Mouse (Mus musculus) spleen, adult 2 months (tissue): ENCODE measurements around the gene Cln6. TPM values are rescaled to one million over a fixed set of nuclear protein-coding genes. Genes with fewer than 3 reads are reported as not detected.
"Not testable (repeated sequence)": the region's sequence is repeated elsewhere in the genome, so short reads cannot be mapped to it uniquely, and the experiment has no call there.

Experiments
- DNase-seq, 2 experiments: peaks; one replicate each; pipeline versions ENCODE4 v3.0.0 to v3.0.0-alpha.2; 2012 to 2021; ENCODE audit warnings: low spot score in 2 of 2, low read depth in 1 of 2
- H3K27ac ChIP-seq: fragments of 200-500 bp; 2 replicates; pipeline ENCODE4 v1.5.1; 2012; ENCODE audit warnings: low read length, inconsistent platforms; ENCODE audit not compliant: insufficient read depth
- H3K27me3 ChIP-seq: fragments of 200-500 bp; 2 replicates; pipeline ENCODE4 v1.6.1; 2012; ENCODE audit warnings: mild to moderate bottlenecking, moderate library complexity, low read length, inconsistent platforms; ENCODE audit not compliant: control insufficient read depth, insufficient read depth
- H3K36me3 ChIP-seq: fragments of 200-500 bp; 2 replicates; pipeline ENCODE4 v1.6.1; 2012; ENCODE audit warnings: mild to moderate bottlenecking, low read length, inconsistent platforms; ENCODE audit not compliant: control insufficient read depth, insufficient read depth
- H3K4me1 ChIP-seq: fragments of 200-500 bp; 2 replicates; pipeline ENCODE4 v1.6.1; 2011; ENCODE audit warnings: inconsistent platforms; ENCODE audit not compliant: control insufficient read depth, insufficient read depth, insufficient read length
- H3K4me3 ChIP-seq: fragments of 200-500 bp; 2 replicates; pipeline ENCODE4 v1.5.1; 2011; ENCODE audit warnings: mild to moderate bottlenecking, inconsistent platforms; ENCODE audit not compliant: insufficient read depth, insufficient read length; ENCODE audit errors: extremely low read depth
- CTCF ChIP-seq: fragments of 200-500 bp; IDR thresholded peaks from 2 replicates; pipeline ENCODE4 v1.5.1; 2011; ENCODE audit warnings: mild to moderate bottlenecking, inconsistent platforms; ENCODE audit not compliant: insufficient read depth, insufficient read length, insufficient replicate concordance; ENCODE audit errors: extremely low read depth
- POLR2A ChIP-seq: fragments of 200-500 bp; IDR thresholded peaks from 2 replicates; pipeline ENCODE4 v1.6.1; 2011; ENCODE audit warnings: low read depth, low read length, inconsistent platforms
- WGBS: fragments of 180-500 bp; shearing (Covaris S2); methylation state at CpG from one replicate; pipeline ENCODE4 v1.1.7; 2018; 5-methylcytosine and 5-hydroxymethylcytosine counted together
- polyA plus RNA-seq: library from polyadenylated mRNA; depleted of rRNA; stranded (reverse); fragments of >200 nt; gene quantifications from 2 replicates; pipeline ENCODE4 v1.2.3, GENCODE M21; 2012; rRNA removed

Cln6 gene
- 27.7 and 31.6 TPM in 2 replicates for polyA plus RNA-seq

GRCm38 (mm10) chr9:62838506-62839171 lies at the start of gene Cln6:
Gene Cln6, plus strand, starts transcription at chr9:62838785.
- no peaks in the 10 kb centered on the region for H3K36me3 ChIP-seq
- DNase-seq: peak; percentile 47 to 53
- peaks cover 11% of the 10 kb centered on the region; the same call in 1 of the 2 replicates for H3K4me1 ChIP-seq
- peak within 1 kb of the TSS; percentile 64 for H3K4me3 ChIP-seq
- WGBS: 2% methylated on average over 43 of the region's 48 CpGs
- H3K27ac ChIP-seq: peak within 1 kb of the TSS; percentile 50
- no peaks in the 10 kb centered on the region for H3K27me3 ChIP-seq
- TF ChIP-seq CTCF (no peak), POLR2A (no peak)

GRCm38 (mm10) chr9:62789856-62790255 lies 48.7 kb upstream of the Cln6 start:
- no peaks in the 10 kb centered on the region for H3K27me3 ChIP-seq

GRCm38 (mm10) chr9:62799218-62799617 lies 39.4 kb upstream of the Cln6 start:
- H3K36me3 ChIP-seq, H3K27me3 ChIP-seq, H3K27ac ChIP-seq, DNase-seq, H3K4me3 ChIP-seq, H3K4me1 ChIP-seq: not testable (repeated sequence)
- 98% methylated on average over 2 of the region's 2 CpGs for WGBS

More at GRCm38 (mm10) chr9:62789856-62790255, 48.7 kb upstream of the Cln6 start:
- no peaks in the 10 kb centered on the region; the same call in 1 of the 2 replicates for H3K36me3 ChIP-seq
- TF ChIP-seq POLR2A (no peak), CTCF (no peak)
- H3K27ac ChIP-seq: no peak overlapping the region
- no peak overlapping the region for H3K4me3 ChIP-seq
- DNase-seq: no peak
- H3K4me1 ChIP-seq: no peaks in the 10 kb centered on the region
- WGBS: 95% methylated on average over 12 of the region's 12 CpGs

GRCm38 (mm10) chr9:62810095-62810494 lies 28.5 kb upstream of the Cln6 start:
- Histone ChIP-seq H3K27ac (no peak overlapping the region), H3K4me3 (peak overlapping the region; percentile 95), H3K4me1 (peaks cover 8% of the 10 kb centered on the region), H3K36me3 (no peaks in the 10 kb centered on the region), H3K27me3 (no peaks in the 10 kb centered on the region)
- no peak for DNase-seq
- no peak for TF ChIP-seq POLR2A
- TF ChIP-seq CTCF: no peak
- WGBS: 38% methylated on average over 8 of the region's 8 CpGs

GRCm38 (mm10) chr9:62810543-62811515 lies 27.8 kb upstream of the Cln6 start:
- DNase-seq: peak; percentile 23 to 29
- Histone ChIP-seq H3K27ac (peak overlapping the region; percentile 98), H3K4me1 (peaks cover 8% of the 10 kb centered on the region), H3K27me3 (no peaks in the 10 kb centered on the region), H3K36me3 (no peaks in the 10 kb centered on the region), H3K4me3 (peak overlapping the region; percentile 95)
- TF ChIP-seq CTCF (no peak), POLR2A (no peak)
- under 1% methylated on average over 58 of the region's 58 CpGs for WGBS

GRCm38 (mm10) chr9:62811516-62812121 lies 27.0 kb upstream of the Cln6 start, which contains the start of gene Fem1b:
Gene Fem1b, minus strand, starts transcription at chr9:62811934.
- under 1% methylated on average over 67 of the region's 68 CpGs for WGBS
- Histone ChIP-seq H3K27ac (peak within 1 kb of the TSS; percentile 98), H3K4me1 (peaks cover 15% of the 10 kb centered on the region), H3K27me3 (no peaks in the 10 kb centered on the region), H3K4me3 (peak within 1 kb of the TSS; percentile 95), H3K36me3 (no peaks in the 10 kb centered on the region)
- DNase-seq: peak; percentile 87 to 89
- TF ChIP-seq CTCF (no peak), POLR2A (peak; percentile 53; the same call in 1 of the 2 replicates)
